Mouse (Mus musculus) left cerebral cortex, adult 6 months (tissue): Measurements from ENCODE around the gene Fuz. TPM values are rescaled to one million over a fixed set of nuclear protein-coding genes. Genes with fewer than 3 reads are reported as not detected.

Experiments used
- long read RNA-seq, 2 experiments: library from polyadenylated mRNA; unstranded; transcript quantifications; one replicate each; pipeline ENCODE4 v2.0.0; 2019 to 2020
- polyA plus RNA-seq: library from polyadenylated mRNA; unstranded; fragments of <200 nt; fragmentation: Nextera tagmentation; gene quantifications from 2 replicates; pipeline ENCODE4 v1.2.3, GENCODE M21; 2021

Gene Fuz
- polyA plus RNA-seq = 11.3 and 12.2 TPM in 2 replicates
- long read RNA-seq, experiment 1, transcript Fuz-201 (11 exons, 1,698 nt) = major isoform, 42 of 100 reads
- long read RNA-seq, experiment 1, transcript Fuz-213 (10 exons, 1,453 nt) = minor isoform, 10 of 100 reads
- long read RNA-seq, experiment 1, partial matches to known transcripts = 2 of 100 reads
- long read RNA-seq, experiment 1, other reads (novel, unspliced or antisense) = 41 of 100 reads
- long read RNA-seq, experiment 2, transcript Fuz-201 (11 exons, 1,698 nt) = major isoform, 6 of 13 reads
- long read RNA-seq, experiment 2, partial matches to known transcripts = 1 of 13 reads
- long read RNA-seq, experiment 2, other reads (novel, unspliced or antisense) = 4 of 13 reads

DNA sequence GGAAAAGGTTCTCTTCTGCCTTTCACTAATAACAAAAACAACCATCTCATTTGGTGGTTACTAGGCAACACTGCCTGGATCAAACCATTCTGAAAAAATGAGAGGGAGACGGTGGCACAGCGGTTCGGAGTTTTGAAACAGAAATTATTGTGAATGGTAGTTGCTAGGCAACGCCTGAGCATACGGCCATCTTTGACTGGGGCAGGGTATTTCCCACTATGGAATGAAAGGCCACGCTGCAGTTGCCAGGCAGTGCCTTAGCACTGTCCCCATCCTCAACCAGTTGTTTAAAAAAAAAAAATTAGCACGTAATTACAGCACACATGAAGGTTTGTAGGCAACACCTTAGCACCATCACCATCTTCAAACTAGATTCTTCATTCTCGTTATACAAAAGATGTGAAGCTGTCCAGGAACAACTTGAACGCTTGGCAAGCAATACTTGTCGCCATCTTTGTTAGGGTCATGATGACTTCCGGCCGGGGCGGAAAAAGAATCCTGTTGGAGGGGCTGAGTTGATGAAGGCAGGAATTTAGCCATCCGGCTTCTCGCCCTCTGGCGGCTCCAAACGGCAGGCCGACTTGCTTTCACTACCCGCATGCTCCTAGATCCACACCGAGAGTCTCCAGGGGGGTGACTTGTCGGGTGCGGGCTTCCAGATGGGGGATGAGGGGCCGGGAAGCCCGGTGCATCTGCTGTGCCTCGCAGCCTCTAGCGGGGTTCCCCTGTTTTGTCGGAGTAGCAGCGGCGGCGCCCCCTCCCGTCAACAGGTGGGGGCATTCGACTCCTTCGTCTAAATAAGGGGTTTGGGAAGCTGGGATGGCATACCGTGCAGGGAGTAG, at the start of gene Fuz:
Gene Fuz (plus strand): TSS at position 487 of the 842 bp plus-strand sequence.

DNA sequence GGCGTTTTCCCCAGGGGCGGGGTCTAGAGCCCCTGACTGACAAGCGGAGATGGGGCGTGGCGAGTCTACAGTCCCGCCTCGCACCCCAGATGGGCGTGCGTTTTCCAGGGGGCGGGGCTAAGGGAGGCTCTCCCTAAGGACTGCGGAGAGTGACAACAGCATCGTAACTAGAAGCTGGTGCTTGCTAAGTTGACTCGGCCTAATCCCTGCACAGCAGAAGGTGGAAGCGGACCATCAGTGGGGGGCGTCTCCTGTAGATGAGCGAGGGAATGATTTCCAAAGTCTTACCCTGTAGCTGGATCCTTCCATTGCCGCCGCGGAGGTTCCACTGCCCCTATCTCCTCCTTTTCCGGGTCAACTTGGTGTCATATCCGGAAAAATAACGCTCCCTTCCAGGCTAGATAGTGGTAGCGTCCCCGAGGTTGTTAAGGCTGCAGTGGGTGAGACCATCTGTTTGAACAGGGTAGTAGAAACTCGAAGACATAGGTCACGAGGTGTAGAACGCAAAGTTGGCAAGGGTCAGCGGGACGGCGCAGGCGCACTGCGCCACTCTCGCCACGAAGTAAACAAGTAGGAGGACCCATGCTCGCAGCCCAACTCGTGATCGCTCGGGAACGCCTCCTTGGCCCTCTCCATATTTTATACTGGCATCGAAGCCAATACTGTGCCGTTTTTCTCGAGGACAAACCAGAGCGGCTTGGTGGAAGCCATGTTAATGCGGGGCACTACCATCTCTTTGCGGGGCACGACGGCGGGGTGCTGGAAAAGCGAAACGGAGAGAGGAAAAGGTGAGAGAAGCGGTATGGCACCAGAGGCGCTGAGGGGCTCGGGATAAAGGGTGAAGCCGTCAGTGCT, 47.1 kb upstream of the Fuz start, which contains the start of the genes Akt1s1 and Tbc1d17:
Gene Akt1s1 (plus strand): TSS at position 431 of the 855 bp plus-strand sequence.
Gene Tbc1d17 (minus strand): TSS at position 519 of the 855 bp plus-strand sequence.

DNA sequence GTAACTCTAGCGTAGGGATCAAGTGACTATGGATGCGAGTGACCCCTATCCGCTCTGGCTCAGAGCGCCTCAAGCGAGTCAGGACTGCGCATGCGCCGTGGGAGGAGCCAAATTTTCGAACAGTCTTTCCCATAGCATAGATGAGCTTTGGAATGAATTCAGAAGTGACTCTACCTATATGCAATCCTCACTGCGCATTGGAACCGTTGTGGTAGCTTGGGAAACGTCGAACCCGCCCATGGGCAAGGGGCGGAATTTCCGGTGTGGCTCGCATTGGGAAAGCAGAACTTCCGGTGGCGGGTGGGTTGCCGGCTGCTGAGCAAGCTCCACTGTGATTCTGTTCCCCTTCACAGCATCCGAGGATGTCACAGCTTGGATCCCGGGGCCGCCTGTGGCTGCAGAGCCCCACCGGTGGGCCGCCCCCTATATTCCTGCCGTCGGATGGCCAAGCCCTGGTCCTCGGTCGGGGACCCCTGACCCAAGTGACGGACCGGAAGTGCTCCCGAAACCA, 38.8 kb upstream of the Fuz start, which contains the start of gene Pnkp:
Gene Pnkp (plus strand): TSS at position 98 of the 511 bp plus-strand sequence.

DNA sequence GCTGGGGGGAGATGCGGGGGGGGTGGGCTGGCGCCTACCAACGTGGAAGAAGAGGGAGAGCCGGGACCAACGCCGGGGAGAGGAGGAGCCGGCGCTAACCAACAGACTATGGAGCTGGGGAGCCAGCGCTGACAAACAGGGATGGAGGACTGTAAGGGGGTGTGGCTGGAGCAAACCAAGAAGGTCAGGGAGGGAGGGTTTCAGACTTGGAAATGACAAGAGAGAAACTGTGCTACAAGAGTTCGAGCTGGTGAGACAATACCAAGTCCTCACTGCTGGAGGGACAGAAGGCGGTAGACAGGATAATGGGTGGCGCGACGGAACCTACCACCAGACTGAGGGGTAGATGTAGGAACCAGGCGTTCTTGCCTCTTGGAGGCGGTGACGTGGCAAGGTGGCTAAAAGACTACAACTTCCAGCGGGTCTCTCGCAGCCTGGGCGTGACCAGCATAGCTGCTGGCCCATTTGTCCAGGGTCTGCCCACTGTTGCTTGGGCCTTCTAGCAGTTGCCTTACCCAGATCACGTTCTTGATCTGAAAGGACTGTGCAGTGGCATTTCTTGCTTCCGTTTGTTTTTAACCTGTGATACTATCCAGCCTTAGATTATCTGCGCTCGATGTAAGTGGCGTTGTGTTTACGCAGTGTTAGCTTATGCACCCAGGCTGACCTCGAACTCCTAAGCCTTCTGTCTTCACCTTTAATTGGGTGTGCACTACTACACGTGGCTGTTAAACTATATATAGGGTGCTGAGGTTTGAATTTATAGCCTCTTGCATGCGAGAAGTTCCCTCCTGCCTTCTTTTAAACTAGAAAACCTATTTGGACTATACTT, 26.0 kb upstream of the Fuz start, which contains the start of gene Ptov1:
Gene Ptov1 (minus strand): TSS at position 92 of the 832 bp plus-strand sequence.

DNA sequence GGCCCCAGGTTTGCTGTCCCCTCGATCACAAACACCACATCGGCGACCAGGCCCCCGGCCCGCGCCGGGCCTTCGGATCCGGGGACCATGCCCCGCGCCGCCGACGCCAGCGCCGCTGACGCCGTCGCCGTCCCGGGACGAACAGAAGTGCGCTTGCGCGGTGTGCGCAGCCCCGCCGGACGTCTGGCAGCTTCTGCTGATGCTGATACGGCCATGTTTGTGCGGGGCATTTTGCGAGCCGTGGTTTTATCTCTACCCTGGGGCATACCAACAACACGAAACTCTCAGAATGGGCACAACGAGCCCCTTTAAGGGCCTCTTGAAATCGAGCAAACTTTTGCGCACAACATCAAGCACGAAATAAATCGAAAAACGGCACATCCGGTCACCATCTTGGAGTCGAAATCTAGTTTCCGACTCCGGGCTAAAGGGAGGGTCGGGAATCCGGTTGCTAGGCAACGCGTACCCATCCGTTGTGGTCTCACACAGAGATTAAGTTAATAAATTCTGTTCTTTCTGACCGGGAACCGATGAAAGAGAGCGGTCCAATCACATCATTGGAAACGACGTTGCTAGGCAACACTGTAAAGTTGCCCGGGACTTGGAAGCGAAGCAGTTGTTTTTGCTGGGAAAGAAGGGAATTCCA, 3.5 kb upstream of the Fuz start, which contains the start of gene Med25:
Gene Med25 (minus strand): TSS at position 437 of the 646 bp plus-strand sequence.

DNA sequence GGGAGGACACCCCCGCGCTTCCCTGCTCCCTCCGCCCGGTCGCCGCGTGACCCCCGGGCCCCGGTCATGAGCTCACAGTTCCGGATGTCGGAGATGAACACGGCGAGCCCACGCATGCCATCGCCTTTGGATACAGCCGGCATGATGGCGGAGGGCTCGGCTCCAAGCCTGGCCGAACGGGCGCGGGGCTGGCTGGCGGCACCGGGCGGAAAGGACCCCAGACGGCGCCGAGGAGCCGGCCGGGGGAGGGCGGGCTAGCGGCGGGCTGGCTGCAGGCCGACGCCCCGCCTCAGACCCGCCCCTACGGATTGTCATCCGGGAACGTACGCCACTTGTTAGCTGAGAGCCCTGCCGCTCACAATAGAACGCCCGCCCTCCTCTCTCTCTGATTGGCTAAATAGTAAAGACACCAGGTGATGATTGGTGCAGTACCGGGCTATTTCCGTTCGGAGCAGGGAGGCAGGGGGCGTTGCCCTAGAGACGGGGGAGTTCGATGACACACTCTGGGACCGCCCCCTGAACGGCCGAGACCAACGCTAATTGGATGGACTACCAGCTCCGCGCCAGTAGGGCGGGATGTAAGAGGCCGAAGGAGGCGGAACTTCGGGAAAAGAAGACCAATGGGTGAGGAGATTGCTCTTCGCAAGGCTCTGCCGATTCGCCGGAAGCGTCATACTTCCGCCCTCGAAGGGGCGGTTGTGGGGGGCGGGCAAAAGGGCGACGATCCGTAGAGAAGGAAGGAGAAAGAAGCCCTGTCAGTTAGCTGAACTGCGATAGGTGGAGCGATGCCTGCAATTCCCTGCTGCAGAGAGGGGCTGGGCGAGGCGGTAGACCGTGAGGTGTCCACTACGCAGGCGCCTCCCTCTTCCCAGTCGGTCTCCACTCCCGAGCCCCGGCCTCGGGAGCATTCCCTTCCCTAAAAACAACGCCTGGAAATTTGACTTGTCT, 33.6 kb downstream of the Fuz start, which contains the start of gene Ap2a1:
Gene Ap2a1 (minus strand): TSS at position 293 of the 948 bp plus-strand sequence.

DNA sequence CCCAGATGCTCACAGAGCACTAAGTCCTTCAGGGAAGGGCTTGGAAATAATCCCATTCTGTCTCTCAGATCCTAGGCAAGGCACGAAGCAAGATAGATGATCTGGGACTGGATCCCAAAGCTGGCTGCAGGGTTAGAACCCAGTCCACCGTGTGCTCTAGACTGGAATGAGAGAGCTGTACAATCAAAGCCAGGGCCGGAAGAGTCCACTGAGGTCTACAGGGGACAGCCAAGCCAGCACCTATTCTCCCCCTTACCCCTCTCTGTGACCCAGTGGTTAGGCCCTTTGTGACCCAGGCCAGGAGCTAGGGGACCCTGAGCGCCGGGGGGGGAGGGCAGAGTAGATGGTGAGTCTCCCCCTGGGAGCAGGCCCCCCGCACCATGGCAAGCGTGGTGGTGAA, 47.0 kb downstream of the Fuz start, which contains the start of gene Tsks:
Gene Tsks (plus strand): TSS at position 301 of the 400 bp plus-strand sequence.

Other genes with a start within 250 kb of the Fuz start
- 20.8 and 23.6 TPM in 2 replicates for gene Myh14, start 225.2 kb upstream of the Fuz start, polyA plus RNA-seq
- gene Izumo2, start 187.3 kb upstream of the Fuz start, polyA plus RNA-seq = not detected in 2 replicates
- gene Vrk3, start 147.7 kb upstream of the Fuz start, polyA plus RNA-seq = 29.4 and 33.2 TPM in 2 replicates
- gene Zfp473, start 145.0 kb upstream of the Fuz start, polyA plus RNA-seq = 0.18 and 0.42 TPM in 2 replicates
- 9.7 and 11.8 TPM in 2 replicates for gene Nup62, start 80.0 kb upstream of the Fuz start, polyA plus RNA-seq
- gene Il4i1, start 79.7 kb upstream of the Fuz start, polyA plus RNA-seq = 0.51 and 1.0 TPM in 2 replicates
- 0.93 and 2.1 TPM in 2 replicates for gene Atf5, start 79.4 kb upstream of the Fuz start, polyA plus RNA-seq
- 31.0 and 50.0 TPM in 2 replicates for gene Akt1s1, start 47.1 kb upstream of the Fuz start, polyA plus RNA-seq
- gene Tbc1d17, start 47.0 kb upstream of the Fuz start, polyA plus RNA-seq = 48.7 and 69.5 TPM in 2 replicates
- 25.1 and 38.7 TPM in 2 replicates for gene Pnkp, start 38.9 kb upstream of the Fuz start, polyA plus RNA-seq
- gene Ptov1, start 26.3 kb upstream of the Fuz start, polyA plus RNA-seq = 120 and 523 TPM in 2 replicates
- gene Med25, start 3.4 kb upstream of the Fuz start, polyA plus RNA-seq = 114 and 117 TPM in 2 replicates
- 27.8 and 116 TPM in 2 replicates for gene Ap2a1, start 33.4 kb downstream of the Fuz start, polyA plus RNA-seq
- 0.91 and 0.97 TPM in 2 replicates for gene Tsks, start 47.1 kb downstream of the Fuz start, polyA plus RNA-seq
- 48.7 and 54.3 TPM in 2 replicates for gene Cpt1c, start 78.8 kb downstream of the Fuz start, polyA plus RNA-seq
- gene Prmt1, start 90.5 kb downstream of the Fuz start, polyA plus RNA-seq = 9.6 and 17.5 TPM in 2 replicates
- 11.6 and 14.6 TPM in 2 replicates for gene Irf3, start 101.6 kb downstream of the Fuz start, polyA plus RNA-seq
- 2.0 and 2.6 TPM in 2 replicates for gene Bcl2l12, start 102.6 kb downstream of the Fuz start, polyA plus RNA-seq
- 61.4 and 61.9 TPM in 2 replicates for gene Scaf1, start 120.3 kb downstream of the Fuz start, polyA plus RNA-seq
- gene Rras, start 121.9 kb downstream of the Fuz start, polyA plus RNA-seq = 5.0 and 5.8 TPM in 2 replicates
- 3.6 and 6.1 TPM in 2 replicates for gene Prr12, start 156.8 kb downstream of the Fuz start, polyA plus RNA-seq
- gene Nosip, start 166.3 kb downstream of the Fuz start, polyA plus RNA-seq = 36.5 and 47.8 TPM in 2 replicates
- 11.7 and 12.1 TPM in 2 replicates for gene Prrg2, start 166.6 kb downstream of the Fuz start, polyA plus RNA-seq
- 9.5 and 14.4 TPM in 2 replicates for gene Rcn3, start 196.1 kb downstream of the Fuz start, polyA plus RNA-seq
- gene Fcgrt, start 207.8 kb downstream of the Fuz start, polyA plus RNA-seq = 26.0 and 28.5 TPM in 2 replicates
- 1,227 and 1,374 TPM in 2 replicates for gene Rps11, start 228.4 kb downstream of the Fuz start, polyA plus RNA-seq
- gene Rpl13a, start 232.7 kb downstream of the Fuz start, polyA plus RNA-seq = 2,046 and 2,172 TPM in 2 replicates
- 0.14 TPM in 1 of 2 replicates, not detected in the other for gene Gm45713, start 240.2 kb downstream of the Fuz start, polyA plus RNA-seq
- 0.70 and 0.99 TPM in 2 replicates for gene Flt3l, start 240.4 kb downstream of the Fuz start, polyA plus RNA-seq